Mouse (Mus musculus) heart, embryonic 10.5 days (tissue): ENCODE data around the gene Mthfsd. TPM values are rescaled to one million over a fixed set of nuclear protein-coding genes. Genes with fewer than 3 reads are reported as not detected.
A peak's percentile ranks its signal among the peaks of the same experiment; 100 is the strongest.

Experiments
- DNase-seq: peaks from one replicate; pipeline ENCODE4 v3.0.0-alpha.2; 2017; ENCODE audit warnings: low spot score
- H3K27ac ChIP-seq: fragments of 300-500 bp; sonication (generic); 2 replicates; pipeline ENCODE4 v1.5.1; 2016; ENCODE audit warnings: mild to moderate bottlenecking
- H3K27me3 ChIP-seq: fragments of 300-500 bp; sonication (generic); 2 replicates; pipeline ENCODE4 v1.6.1; 2016; ENCODE audit warnings: mild to moderate bottlenecking; ENCODE audit not compliant: poor library complexity, insufficient read depth, severe bottlenecking
- H3K36me3 ChIP-seq: fragments of 300-500 bp; sonication (generic); 2 replicates; pipeline ENCODE4 v1.6.1; 2016; ENCODE audit warnings: mild to moderate bottlenecking, moderate library complexity
- H3K4me1 ChIP-seq: fragments of 300-500 bp; sonication (generic); 2 replicates; pipeline ENCODE4 v1.6.1; 2016; ENCODE audit warnings: mild to moderate bottlenecking
- H3K4me3 ChIP-seq: fragments of 300-500 bp; sonication (generic); 2 replicates; pipeline ENCODE4 v1.5.1; 2016; ENCODE audit warnings: mild to moderate bottlenecking, moderate library complexity
- H3K9me3 ChIP-seq: fragments of 300-500 bp; sonication (generic); 2 replicates; pipeline ENCODE4 v1.6.1; 2016; ENCODE audit warnings: mild to moderate bottlenecking, moderate library complexity
- WGBS: fragments of 180-500 bp; shearing (Covaris S2); methylation state at CpG from one replicate; pipeline ENCODE4 v1.1.7; 2016; 5-methylcytosine and 5-hydroxymethylcytosine counted together
- microRNA-seq: library from miRNA; unstranded; fragments of <30 nt; microRNA quantifications from one replicate; pipeline ENCODE4, GENCODE M21; 2017
- polyA plus RNA-seq: library from polyadenylated mRNA; unstranded; fragments of >200 nt; fragmentation: Nextera tagmentation; extraction: Ambion mirVana; gene quantifications from 2 replicates; pipeline ENCODE4 v1.2.1, GENCODE M21; 2016

Mthfsd gene
- polyA plus RNA-seq, 1 experiment from 2014 or later: 57.0 TPM

- Histone ChIP-seq H3K27me3 (peaks cover 99% of the 10 kb centered on the region), H3K9me3 (no peaks in the 10 kb centered on the region), H3K4me3 (peak overlapping the region; percentile 47), H3K27ac (peak overlapping the region; percentile 31), H3K4me1 (peaks cover 41% of the 10 kb centered on the region), H3K36me3 (no peaks in the 10 kb centered on the region)
- WGBS: under 1% methylated on average over 48 of the region's 48 CpGs
- DNase-seq: no peak
Measured at GRCm38 (mm10) chr8:121073174-121074107, 34.8 kb downstream of the Mthfsd start.

- H3K27me3 ChIP-seq: peaks cover 100% of the 10 kb centered on the region
- peak overlapping the region; percentile 47 for H3K4me3 ChIP-seq
- no peaks in the 10 kb centered on the region for H3K9me3 ChIP-seq
- H3K4me1 ChIP-seq: peaks cover 41% of the 10 kb centered on the region
- DNase-seq: no peak
- no peak overlapping the region for H3K27ac ChIP-seq
- 10% methylated on average over 11 of the region's 11 CpGs for WGBS
- H3K36me3 ChIP-seq: no peaks in the 10 kb centered on the region
Measured at GRCm38 (mm10) chr8:121072406-121073130, 35.6 kb downstream of the Mthfsd start.

DNA sequence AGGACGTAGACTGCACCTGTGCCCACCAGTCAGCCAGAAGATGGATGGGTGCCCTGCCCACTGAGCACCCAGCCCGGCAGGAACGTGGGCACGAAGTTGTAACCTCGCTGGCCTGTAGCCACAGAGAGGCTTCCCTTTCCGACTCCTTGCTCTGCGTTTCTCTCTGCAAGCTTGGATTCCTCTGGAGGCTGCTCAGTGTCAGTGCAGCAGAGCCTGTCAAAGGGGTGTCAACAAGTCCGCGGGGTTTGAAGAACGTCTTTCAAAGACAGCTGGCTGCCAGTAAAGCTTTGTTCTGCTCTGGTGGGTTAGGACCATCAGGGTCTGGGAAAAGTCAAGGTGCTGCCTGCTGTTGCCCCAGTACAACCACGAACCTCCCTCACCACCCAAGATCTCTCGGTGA lies 36.7 kb downstream of the Mthfsd start:
- 4% methylated on average over 12 of the region's 12 CpGs for WGBS
- Histone ChIP-seq H3K4me3 (0 out of 2 replicates have a peak overlapping the region, but pooled peaks have one; percentile 12), H3K27me3 (peaks cover 94% of the 10 kb centered on the region), H3K4me1 (peaks cover 41% of the 10 kb centered on the region), H3K27ac (no peak overlapping the region), H3K9me3 (no peaks in the 10 kb centered on the region), H3K36me3 (no peaks in the 10 kb centered on the region)
- DNase-seq: no peak

DNA sequence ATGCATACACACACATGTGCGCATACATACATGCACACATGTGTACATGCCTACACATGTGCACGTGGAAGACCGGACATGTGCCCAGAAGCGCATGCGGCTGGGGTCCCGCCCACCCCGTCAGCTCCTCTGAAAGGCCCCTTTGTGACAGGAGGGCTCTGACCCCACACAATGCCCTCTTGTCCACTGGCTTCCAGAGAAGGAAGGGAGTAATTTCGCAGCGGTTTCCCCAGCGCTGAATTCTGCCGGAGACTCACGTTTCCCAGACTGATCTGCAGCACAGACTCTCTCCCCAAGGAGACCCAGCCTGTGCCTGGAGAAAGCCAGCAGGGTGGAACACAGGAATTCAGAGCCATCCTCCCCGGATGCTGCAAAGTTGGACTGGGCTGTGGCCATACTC lies 44.5 kb downstream of the Mthfsd start:
- no peaks in the 10 kb centered on the region for H3K36me3 ChIP-seq
- no peak for DNase-seq
- H3K27ac ChIP-seq: no peak overlapping the region
- H3K4me1 ChIP-seq: no peaks in the 10 kb centered on the region
- no peak overlapping the region for H3K4me3 ChIP-seq
- WGBS: 58% methylated on average over 13 of the region's 13 CpGs
- no peaks in the 10 kb centered on the region for H3K9me3 ChIP-seq
- H3K27me3 ChIP-seq: peaks cover 78% of the 10 kb centered on the region

DNA sequence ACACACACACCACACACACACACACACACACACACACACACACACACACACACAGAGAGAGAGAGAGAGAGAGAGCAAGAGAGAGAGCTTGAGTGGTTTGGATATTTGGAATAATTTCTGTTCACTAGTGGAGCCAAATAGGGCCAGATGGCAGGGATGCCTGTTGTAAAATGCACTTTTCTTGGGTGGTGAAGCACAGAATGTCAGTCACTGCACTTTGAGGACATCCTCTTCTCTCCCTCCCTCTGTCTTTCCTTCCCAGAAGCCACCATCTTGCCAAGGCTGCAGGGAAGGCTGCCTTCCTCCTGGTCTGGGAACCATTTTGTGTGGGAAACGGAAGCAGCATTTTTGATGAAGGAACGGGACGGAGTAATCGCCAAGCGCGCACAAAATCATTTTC lies 45.7 kb downstream of the Mthfsd start:
- Histone ChIP-seq H3K4me3 (no peak overlapping the region), H3K36me3 (no peaks in the 10 kb centered on the region), H3K27me3 (peaks cover 78% of the 10 kb centered on the region), H3K9me3 (no peaks in the 10 kb centered on the region), H3K4me1 (no peaks in the 10 kb centered on the region), H3K27ac (no peak overlapping the region)
- no peak for DNase-seq
- WGBS: 94% methylated on average over 6 of the region's 6 CpGs

DNA sequence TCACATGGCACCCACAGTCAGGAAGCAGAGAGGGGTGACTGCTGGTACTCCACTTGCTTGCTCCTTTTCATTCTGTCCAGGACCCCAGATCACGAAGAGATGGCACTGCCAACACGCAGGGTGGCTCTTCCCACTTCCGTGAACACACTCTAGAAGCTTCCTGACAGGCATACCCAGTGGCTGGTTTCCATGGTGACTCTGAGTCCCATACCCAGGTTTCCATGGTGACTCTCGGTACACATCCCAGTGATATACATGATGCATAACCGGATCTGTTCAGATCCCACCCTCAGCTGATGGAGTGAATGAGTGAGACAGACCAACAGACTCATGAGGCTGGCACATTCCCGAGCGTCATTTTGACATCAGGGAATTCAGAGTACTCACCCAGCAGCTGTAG lies 49.1 kb downstream of the Mthfsd start:
- Histone ChIP-seq H3K36me3 (no peaks in the 10 kb centered on the region), H3K4me3 (no peak overlapping the region), H3K4me1 (no peaks in the 10 kb centered on the region), H3K27ac (no peak overlapping the region), H3K9me3 (no peaks in the 10 kb centered on the region), H3K27me3 (peaks cover 88% of the 10 kb centered on the region)
- DNase-seq: no peak
- 81% methylated on average over 7 of the region's 7 CpGs for WGBS

DNA sequence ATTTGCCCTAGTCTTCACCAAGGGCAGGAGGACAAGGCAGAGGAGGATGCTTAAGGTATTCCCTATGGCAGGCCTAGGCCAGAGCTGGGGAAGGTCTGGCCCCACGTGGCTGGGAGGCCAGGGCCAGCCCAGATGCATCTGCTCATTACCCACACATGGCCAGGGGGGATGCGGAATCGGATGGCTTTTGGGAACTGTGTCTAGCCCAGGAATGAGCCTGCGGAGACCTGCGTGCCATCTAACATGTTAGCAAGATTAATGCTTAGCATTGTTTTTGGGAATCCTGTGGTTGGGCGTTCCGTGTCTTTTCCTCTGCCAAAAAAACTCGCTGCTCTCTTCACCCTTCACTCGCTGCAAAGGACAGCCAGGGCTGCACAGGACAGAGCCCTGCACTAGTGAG lies 50.1 kb downstream of the Mthfsd start:
- Histone ChIP-seq H3K27me3 (peaks cover 85% of the 10 kb centered on the region), H3K9me3 (no peaks in the 10 kb centered on the region), H3K36me3 (no peaks in the 10 kb centered on the region), H3K27ac (no peak overlapping the region), H3K4me1 (peaks cover under 1% of the 10 kb centered on the region; the same call in 1 of the 2 replicates), H3K4me3 (no peak overlapping the region)
- 71% methylated on average over 9 of the region's 9 CpGs for WGBS
- no peak for DNase-seq

GRCm38 (mm10) chr8:121047441-121047840 lies 60.8 kb downstream of the Mthfsd start:
- Histone ChIP-seq H3K9me3 (no peaks in the 10 kb centered on the region), H3K27ac (no peak overlapping the region), H3K36me3 (no peaks in the 10 kb centered on the region), H3K27me3 (peaks cover 41% of the 10 kb centered on the region), H3K4me1 (peaks cover 8% of the 10 kb centered on the region; the same call in 1 of the 2 replicates), H3K4me3 (no peak overlapping the region)
- 65% methylated on average over 9 of the region's 9 CpGs for WGBS
- DNase-seq: no peak

GRCm38 (mm10) chr8:121043719-121044440 lies 64.3 kb downstream of the Mthfsd start:
- Histone ChIP-seq H3K27ac (no peak overlapping the region), H3K4me3 (no peak overlapping the region), H3K4me1 (peaks cover 8% of the 10 kb centered on the region; the same call in 1 of the 2 replicates), H3K27me3 (peaks cover 41% of the 10 kb centered on the region), H3K9me3 (no peaks in the 10 kb centered on the region), H3K36me3 (no peaks in the 10 kb centered on the region)
- 60% methylated on average over 19 of the region's 19 CpGs for WGBS
- DNase-seq: no peak

Small RNA genes within 50 kb of the gene (microRNA-seq; reads per million reads assigned to microRNA genes)
- not detected for gene Gm27530

Other genes with a start within 250 kb of the Mthfsd start
- gene Foxf1, start 24.0 kb downstream of the Mthfsd start, polyA plus RNA-seq: 3.1 and 41.3 TPM in 2 replicates
- 12.4 and 14.8 TPM in 2 replicates for gene Foxc2, start 7.8 kb upstream of the Mthfsd start, polyA plus RNA-seq
- gene Foxl1, start 19.5 kb upstream of the Mthfsd start, polyA plus RNA-seq: 0.53 and 2.0 TPM in 2 replicates